Mouse (Mus musculus) olfactory bulb, adult 2 months (tissue): Measurements from ENCODE around the gene Tenm3.

Experiments used
- CTCF ChIP-seq: fragments of 200-500 bp; IDR thresholded peaks from 2 replicates; pipeline ENCODE4 v1.5.1; 2012; ENCODE audit warnings: low read depth, mild to moderate bottlenecking, low read length, moderate library complexity; ENCODE audit not compliant: insufficient read depth
- POLR2A ChIP-seq: fragments of 200-500 bp; IDR thresholded peaks from 2 replicates; pipeline ENCODE4 v1.6.1; 2012; ENCODE audit warnings: mild to moderate bottlenecking, low read depth, low read length, moderate library complexity; ENCODE audit not compliant: insufficient read depth

GRCm38 (mm10) chr8:48544840-48545239 is 298.9 kb downstream of the Tenm3 start:
- TF ChIP-seq POLR2A (no peak), CTCF (no peak)
